Mouse (Mus musculus) liver, adult 2 months (tissue): ENCODE results near the gene Hs6st2. TPM values are rescaled to one million over a fixed set of nuclear protein-coding genes. Genes with fewer than 3 reads are reported as not detected.

ENCODE experiments used
- DNase-seq: peaks from one replicate; pipeline ENCODE4 v3.0.0-alpha.2; 2011; ENCODE audit warnings: low read depth, low spot score; ENCODE audit errors: extremely low read depth
- H3K27ac ChIP-seq: fragments of 200-500 bp; replicated peaks from 2 replicates; pipeline ENCODE4 v1.5.1; 2012; ENCODE audit warnings: low read depth, mild to moderate bottlenecking, control low read depth, inconsistent platforms, low read length; ENCODE audit not compliant: insufficient read depth
- H3K27me3 ChIP-seq: fragments of 200-500 bp; 2 replicates; pipeline ENCODE4 v1.6.1; 2012; ENCODE audit warnings: mild to moderate bottlenecking, moderate library complexity, low read length, inconsistent platforms; ENCODE audit not compliant: control insufficient read depth, insufficient read depth
- H3K36me3 ChIP-seq: fragments of 200-500 bp; 2 replicates; pipeline ENCODE4 v1.6.1; 2012; ENCODE audit warnings: low read length, inconsistent platforms; ENCODE audit not compliant: control insufficient read depth, insufficient read depth
- H3K4me1 ChIP-seq: fragments of 200-500 bp; 2 replicates; pipeline ENCODE4 v1.6.1; 2011; ENCODE audit warnings: low read length; ENCODE audit not compliant: control insufficient read depth, insufficient read depth
- H3K4me3 ChIP-seq: fragments of 200-500 bp; 2 replicates; pipeline ENCODE4 v1.5.1; 2011; ENCODE audit warnings: low read depth, mild to moderate bottlenecking, control low read depth, low read length, moderate library complexity; ENCODE audit not compliant: insufficient read depth
- H3K79me2 ChIP-seq: fragments of 200-500 bp; 2 replicates; pipeline ENCODE4 v1.6.1; 2012; ENCODE audit warnings: inconsistent platforms, mild to moderate bottlenecking, low read length, moderate library complexity; ENCODE audit not compliant: control insufficient read depth, insufficient read depth
- H3K9ac ChIP-seq: fragments of 200-500 bp; 2 replicates; pipeline ENCODE4 v1.6.1; 2012; ENCODE audit warnings: low read depth, mild to moderate bottlenecking, control low read depth, inconsistent platforms, low read length
- CTCF ChIP-seq: fragments of 200-500 bp; IDR thresholded peaks from 2 replicates; pipeline ENCODE4 v1.5.1; 2011; ENCODE audit warnings: low read depth, low read length, control low read depth
- POLR2A ChIP-seq: fragments of 200-500 bp; IDR thresholded peaks from 2 replicates; pipeline ENCODE4 v1.6.1; 2011; ENCODE audit warnings: low read length, control low read depth; ENCODE audit not compliant: insufficient read depth; ENCODE audit errors: extremely low read depth
- WGBS: fragments of 180-500 bp; shearing (Covaris S2); methylation state at CpG from one replicate; pipeline ENCODE4 v1.1.7; 2018; 5-methylcytosine and 5-hydroxymethylcytosine counted together
- polyA plus RNA-seq: library from polyadenylated mRNA; depleted of rRNA; stranded (reverse); fragments of >200 nt; gene quantifications from 2 replicates; pipeline ENCODE4 v1.2.3, GENCODE M21; 2012
- total RNA-seq: library from RNA; depleted of rRNA; stranded (reverse); fragments of >200 nt; gene quantifications from 2 replicates; pipeline ENCODE4 v1.2.3, GENCODE M21; 2014

Gene Hs6st2
- total and polyA plus RNA-seq, 2 experiments: under 0.01 TPM; not detected in 1

DNA sequence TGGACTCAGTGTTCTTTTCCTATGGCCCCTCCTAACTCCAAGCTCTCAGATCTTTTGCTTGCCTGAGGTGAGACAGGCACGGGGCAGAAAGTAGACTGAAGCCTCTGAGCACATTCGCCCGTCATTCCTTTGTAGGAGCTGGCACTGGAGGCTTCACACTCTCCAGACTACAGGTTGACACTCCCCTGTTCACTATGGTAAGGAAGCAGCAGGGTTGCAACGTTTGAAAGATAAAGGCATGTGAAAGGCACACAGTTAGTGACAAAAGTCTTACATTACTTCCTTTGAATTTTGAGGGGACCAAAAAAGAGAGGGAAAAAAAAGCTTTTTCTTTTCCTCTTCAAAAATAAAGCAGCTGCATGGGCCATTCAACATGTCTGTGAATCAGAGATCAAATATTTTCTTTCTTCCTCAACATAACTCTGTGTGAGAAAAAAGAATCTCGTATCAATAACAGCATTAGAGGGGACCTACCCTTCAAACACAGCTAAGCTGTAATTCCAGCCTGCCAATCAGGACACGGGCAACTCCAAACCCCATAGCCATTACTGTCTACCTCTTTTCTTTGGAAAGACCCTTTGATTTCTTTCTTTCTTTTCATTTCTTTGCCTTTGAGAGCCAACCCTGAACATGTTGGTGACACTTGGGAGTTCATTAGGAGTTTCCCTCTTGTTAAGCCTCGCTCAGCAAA lies 177.7 kb downstream of the Hs6st2 start:
- Histone ChIP-seq H3K4me1 (no peaks in the 10 kb centered on the region), H3K36me3 (no peaks in the 10 kb centered on the region), H3K4me3 (no peak overlapping the region), H3K9ac (no peak overlapping the region), H3K27ac (no peak overlapping the region), H3K27me3 (no peaks in the 10 kb centered on the region), H3K79me2 (no peaks in the 10 kb centered on the region)
- TF ChIP-seq CTCF (no peak), POLR2A (no peak)
- WGBS: 72% methylated on average over 7 of the region's 7 CpGs
- no peak for DNase-seq

DNA sequence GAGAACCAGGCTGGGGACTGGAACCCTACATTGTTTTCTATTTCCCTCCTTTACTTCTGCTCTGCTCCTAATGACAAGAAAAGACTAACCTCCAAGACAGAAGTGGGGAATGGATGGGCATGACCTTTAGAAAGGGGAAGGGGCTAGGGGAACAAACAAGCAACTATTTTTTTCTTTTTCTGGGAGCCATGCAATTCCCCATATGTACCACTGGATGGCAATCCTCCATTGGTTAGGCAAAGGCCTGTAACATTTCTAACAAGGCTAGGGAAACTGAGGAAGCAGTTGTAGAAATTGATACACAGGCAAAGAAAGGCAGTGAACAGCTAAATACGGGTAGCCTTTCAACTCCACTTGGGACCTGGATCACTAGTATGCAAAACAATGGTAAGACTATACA lies 183.8 kb downstream of the Hs6st2 start:
- H3K36me3 ChIP-seq: no peaks in the 10 kb centered on the region
- no peak overlapping the region for H3K9ac ChIP-seq
- no peaks in the 10 kb centered on the region for H3K79me2 ChIP-seq
- TF ChIP-seq CTCF (no peak), POLR2A (no peak)
- no peak overlapping the region for H3K27ac ChIP-seq
- DNase-seq: no peak
- H3K4me1 ChIP-seq: no peaks in the 10 kb centered on the region
- no peak overlapping the region for H3K4me3 ChIP-seq
- H3K27me3 ChIP-seq: no peaks in the 10 kb centered on the region
- WGBS: 27% methylated on average over 1 of the region's 1 CpGs

DNA sequence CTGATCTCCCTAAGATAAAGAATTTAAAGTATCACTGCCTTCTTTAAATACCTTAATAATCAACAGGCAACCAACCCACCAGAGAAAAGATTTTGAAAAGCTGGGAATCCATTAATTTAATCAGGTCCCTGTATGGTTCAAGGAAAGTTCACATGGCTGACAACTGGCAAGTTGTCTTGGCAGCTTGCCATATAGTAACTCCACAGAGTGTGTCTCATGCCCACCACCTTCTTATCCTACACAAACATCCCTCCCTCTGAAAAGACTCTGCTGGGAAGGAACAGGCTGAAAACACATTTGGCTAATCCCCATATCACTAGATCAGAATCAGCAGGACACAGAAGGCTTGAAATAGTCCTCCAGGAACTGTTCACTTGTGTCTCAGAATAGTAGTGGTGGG lies 193.3 kb downstream of the Hs6st2 start:
- no peaks in the 10 kb centered on the region for H3K27me3 ChIP-seq
- DNase-seq: no peak
- no peaks in the 10 kb centered on the region for H3K79me2 ChIP-seq
- H3K27ac ChIP-seq: no peak overlapping the region
- no peaks in the 10 kb centered on the region for H3K36me3 ChIP-seq
- H3K4me3 ChIP-seq: no peak overlapping the region
- no peaks in the 10 kb centered on the region for H3K4me1 ChIP-seq
- no peak for TF ChIP-seq POLR2A
- TF ChIP-seq CTCF: no peak
- no peak overlapping the region for H3K9ac ChIP-seq

DNA sequence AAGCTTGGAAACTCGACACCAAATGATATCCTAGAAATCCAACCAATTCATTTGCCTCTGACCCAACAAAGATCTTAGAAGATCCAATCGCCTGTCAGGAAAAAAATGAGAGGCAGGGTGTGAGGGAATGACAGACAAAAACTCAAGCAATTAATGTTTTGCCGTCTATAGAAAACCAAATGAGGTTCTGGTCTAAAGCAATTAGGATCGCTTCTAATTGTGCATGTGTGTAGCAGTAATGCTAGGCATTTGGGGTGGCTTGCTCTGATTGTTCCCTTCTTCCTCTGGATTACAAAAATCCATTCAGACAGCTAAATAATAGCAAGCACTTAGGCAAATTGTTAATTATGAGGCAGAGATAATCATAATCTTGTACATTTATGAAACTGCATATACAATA lies 212.2 kb downstream of the Hs6st2 start:
- Histone ChIP-seq H3K9ac (no peak overlapping the region), H3K27ac (no peak overlapping the region), H3K79me2 (no peaks in the 10 kb centered on the region), H3K4me3 (no peak overlapping the region), H3K4me1 (no peaks in the 10 kb centered on the region), H3K27me3 (no peaks in the 10 kb centered on the region), H3K36me3 (no peaks in the 10 kb centered on the region)
- 89% methylated on average over 4 of the region's 4 CpGs for WGBS
- DNase-seq: no peak
- TF ChIP-seq CTCF (no peak), POLR2A (no peak)

DNA sequence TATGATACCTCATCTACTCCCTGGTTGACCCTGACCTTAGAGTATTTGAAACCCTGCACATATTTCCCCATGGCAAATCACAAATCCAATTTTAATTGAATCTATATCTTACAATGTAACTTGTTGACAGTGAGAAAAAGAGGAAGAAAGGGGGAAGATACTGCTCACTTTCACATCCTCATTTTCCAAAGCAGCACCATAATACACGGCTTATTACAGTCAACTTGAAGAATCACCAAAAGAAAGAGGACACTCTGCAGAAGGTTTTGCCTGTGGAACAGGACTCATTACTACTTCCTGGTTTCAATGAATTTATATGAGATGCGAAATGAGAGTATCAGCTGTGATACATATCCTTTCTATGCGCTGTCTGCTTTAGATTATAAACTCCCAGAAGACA lies 220.2 kb downstream of the Hs6st2 start:
- Histone ChIP-seq H3K79me2 (no peaks in the 10 kb centered on the region), H3K36me3 (no peaks in the 10 kb centered on the region), H3K27ac (no peak overlapping the region), H3K4me3 (no peak overlapping the region), H3K9ac (no peak overlapping the region), H3K27me3 (no peaks in the 10 kb centered on the region), H3K4me1 (no peaks in the 10 kb centered on the region)
- TF ChIP-seq POLR2A: no peak
- DNase-seq: no peak
- 82% methylated on average over 3 of the region's 3 CpGs for WGBS

DNA sequence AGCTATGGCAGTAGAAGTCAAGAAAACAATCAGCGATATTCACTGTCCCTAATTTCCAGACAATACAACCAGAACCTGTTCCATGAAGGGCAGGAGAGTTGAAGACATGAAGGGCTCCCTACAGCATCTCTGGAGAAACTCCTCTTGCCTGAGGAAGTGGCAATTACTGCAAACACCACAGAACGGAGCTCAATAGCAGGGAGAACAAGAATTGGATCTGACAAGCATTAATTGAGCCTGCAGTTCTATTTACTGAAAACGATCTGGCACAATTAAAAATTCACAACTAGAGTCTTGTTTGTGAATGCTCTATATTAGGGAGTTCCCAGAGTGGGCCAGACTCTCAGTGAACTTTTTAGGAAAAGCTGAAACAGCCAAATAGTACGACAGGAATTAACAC lies 238.3 kb downstream of the Hs6st2 start:
- H3K27ac ChIP-seq: no peak overlapping the region
- H3K9ac ChIP-seq: no peak overlapping the region
- no peak for DNase-seq
- no peak overlapping the region for H3K4me3 ChIP-seq
- H3K36me3 ChIP-seq: no peaks in the 10 kb centered on the region
- no peaks in the 10 kb centered on the region for H3K4me1 ChIP-seq
- H3K27me3 ChIP-seq: no peaks in the 10 kb centered on the region
- TF ChIP-seq CTCF (no peak), POLR2A (no peak)
- 89% methylated on average over 4 of the region's 4 CpGs for WGBS
- H3K79me2 ChIP-seq: no peaks in the 10 kb centered on the region
